In the genomic region with DNA sequence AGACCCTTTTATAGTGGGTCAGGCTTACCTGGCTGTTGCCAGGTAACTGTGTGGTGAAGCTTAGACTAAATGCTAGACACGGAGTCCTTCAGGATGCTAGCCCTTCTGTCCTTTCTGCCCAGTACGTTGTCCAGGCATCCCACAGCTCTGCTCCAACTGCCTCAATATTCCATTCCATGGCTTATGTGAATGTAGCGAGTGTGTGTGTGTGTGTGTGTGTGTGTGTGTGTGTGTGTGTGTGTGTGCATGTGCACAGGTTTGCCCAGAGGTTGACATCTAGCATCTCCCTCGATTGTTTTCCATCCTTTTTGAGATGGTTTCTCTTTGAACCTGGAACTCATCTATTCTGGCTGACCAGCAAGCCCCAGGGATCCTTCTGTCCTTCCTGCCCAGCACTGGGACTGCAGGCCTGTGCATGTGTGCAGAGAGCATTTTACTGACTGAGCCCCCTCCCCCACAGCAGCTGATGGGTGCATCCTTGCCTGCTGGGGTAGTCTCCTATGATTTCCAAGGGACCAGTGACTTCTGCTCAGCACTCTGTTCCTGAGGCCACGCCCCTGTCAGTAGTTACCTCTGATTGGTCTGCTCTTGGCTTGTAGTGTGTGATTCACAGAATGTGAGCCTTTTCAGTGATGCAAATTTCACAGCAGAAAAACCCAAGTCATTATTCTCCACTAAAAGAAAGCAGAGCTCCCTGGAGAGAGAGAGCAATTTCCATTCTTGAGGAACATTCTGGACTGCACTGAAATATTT, we compare ENCODE assay signal across 10 mouse cellular contexts. TPM values are rescaled to one million over a fixed set of nuclear protein-coding genes. Genes with fewer than 3 reads are reported as not detected.
DNase-seq lines count a peak whose midpoint lies in the region; ATAC-seq lines count a peak whose summit lies in the region.
"Had no signal": no experiment of that assay in that cellular context is flagged by ENCODE, and none has a peak within 500 bp of the region (broad histone marks: within the 10 kb centered on the region; RNA-seq: fewer than 3 reads in every experiment).

No protein-coding gene starts in this region.

- no peaks in the 10 kb centered on the region for H3K36me3 ChIP-seq in heart, embryonic 11.5 days (ENCODE audit: control insufficient read depth, insufficient read depth, low read length)
- H3K36me3 ChIP-seq in forebrain, embryonic 13.5 days (ENCODE audit: poor library complexity, severe bottlenecking) = no peaks in the 10 kb centered on the region
- H3K36me3 ChIP-seq in midbrain, embryonic 13.5 days = no peaks in the 10 kb centered on the region

- no peaks in the 10 kb centered on the region for H3K27me3 ChIP-seq in heart, embryonic 11.5 days (ENCODE audit: control insufficient read depth, insufficient read depth, low read length)
- no peaks in the 10 kb centered on the region for H3K27me3 ChIP-seq in forebrain, embryonic 13.5 days
- H3K27me3 ChIP-seq in midbrain, embryonic 13.5 days = no peaks in the 10 kb centered on the region

- H3K27ac ChIP-seq in heart, embryonic 11.5 days (ENCODE audit: low read depth, low read length) = no peak overlapping the region
- H3K27ac ChIP-seq in forebrain, embryonic 13.5 days = no peak overlapping the region
- no peak overlapping the region for H3K27ac ChIP-seq in midbrain, embryonic 13.5 days

- peak; percentile 6 to 15 for DNase-seq in heart, adult 9 months (ENCODE audit: low spot score in 2 of 2)
- peak; percentile 5 for DNase-seq in NIH3T3 (ENCODE audit: low read depth)
- DNase-seq in urinary bladder, postnatal 36 days (ENCODE audit: low spot score in 2 of 2) = no peak
- DNase-seq in lung, postnatal 10 days = no peak

- WGBS in heart, embryonic 11.5 days (ENCODE audit: insufficient replicate concordance) = 51% methylated on average over 5 of the region's 5 CpGs
- 57% methylated on average over 5 of the region's 5 CpGs for WGBS in forebrain, embryonic 13.5 days
- WGBS in midbrain, embryonic 13.5 days = 65% methylated on average over 5 of the region's 5 CpGs

- H3K4me1 ChIP-seq in heart, embryonic 11.5 days (ENCODE audit: control insufficient read depth, insufficient read depth, low read length) = no peaks in the 10 kb centered on the region
- H3K4me1 ChIP-seq in forebrain, embryonic 13.5 days = peaks cover 24% of the 10 kb centered on the region
- H3K4me1 ChIP-seq in midbrain, embryonic 13.5 days (replicated peaks) = peaks cover 22% of the 10 kb centered on the region

- no peak overlapping the region for H3K9ac ChIP-seq in heart, embryonic 11.5 days (ENCODE audit: low read depth, low read length)
- no peak overlapping the region for H3K9ac ChIP-seq in forebrain, embryonic 13.5 days
- no peak overlapping the region for H3K9ac ChIP-seq in midbrain, embryonic 13.5 days (replicated peaks)

- H3K4me2 ChIP-seq in heart, embryonic 11.5 days = no peak overlapping the region
- no peak overlapping the region for H3K4me2 ChIP-seq in forebrain, embryonic 13.5 days
- no peak overlapping the region for H3K4me2 ChIP-seq in midbrain, embryonic 13.5 days (replicated peaks)

- ATAC-seq in heart, embryonic 11.5 days (replicated peaks; ENCODE audit: insufficient number of reproducible peaks, low FRiP score, low TSS enrichment) = no peak
- peak; percentile 83 for ATAC-seq in forebrain, embryonic 13.5 days
- peak; percentile 74; the same call in 1 of the 2 replicates for ATAC-seq in midbrain, embryonic 13.5 days
- no peak for ATAC-seq in megakaryocyte, adult 5-6 weeks (ENCODE audit: poor library complexity, severe bottlenecking)

- H3K9me3 ChIP-seq in heart, embryonic 11.5 days (replicated peaks; ENCODE audit: control insufficient read depth, low read length) = no peaks in the 10 kb centered on the region
- H3K9me3 ChIP-seq in forebrain, embryonic 13.5 days (replicated peaks) = no peaks in the 10 kb centered on the region
- no peaks in the 10 kb centered on the region for H3K9me3 ChIP-seq in midbrain, embryonic 13.5 days

- H3K4me3 ChIP-seq in heart, embryonic 11.5 days (ENCODE audit: low read depth, low read length) = no peak overlapping the region
- H3K4me3 ChIP-seq in forebrain, embryonic 13.5 days = no peak overlapping the region
- H3K4me3 ChIP-seq in midbrain, embryonic 13.5 days (replicated peaks) = no peak overlapping the region

RNA-seq across cellular contexts. Expression of a gene that starts 33.2 kb away (rescaled TPM):
- polyA plus RNA-seq in heart, embryonic 11.5 days (2014; fragmentation: Nextera tagmentation; extraction: Ambion mirVana) = not detected in 2 replicates
- not detected in 2 replicates for polyA plus RNA-seq in forebrain, embryonic 13.5 days (2015; fragmentation: Nextera tagmentation; extraction: Ambion mirVana)
- polyA plus RNA-seq in midbrain, embryonic 13.5 days (2015; fragmentation: Nextera tagmentation; extraction: Ambion mirVana) = not detected in 2 replicates
- total RNA-seq in megakaryocyte, adult 5-6 weeks (2015) = not detected in 2 replicates
- total RNA-seq in megakaryocyte, adult 5-6 weeks (2017) = 0.11 TPM in 1 of 2 replicates, not detected in the other
- total RNA-seq: layer of hippocampus, postnatal 14 days had no signal

RNA-seq across cellular contexts. Expression of a gene that starts 48.5 kb away (rescaled TPM):
- polyA plus RNA-seq in heart, embryonic 11.5 days (2014; fragmentation: Nextera tagmentation; extraction: Ambion mirVana) = 24.0 and 27.2 TPM in 2 replicates
- polyA plus RNA-seq in forebrain, embryonic 13.5 days (2015; fragmentation: Nextera tagmentation; extraction: Ambion mirVana) = 20.5 and 22.3 TPM in 2 replicates
- 23.8 and 25.9 TPM in 2 replicates for polyA plus RNA-seq in midbrain, embryonic 13.5 days (2015; fragmentation: Nextera tagmentation; extraction: Ambion mirVana)
- total RNA-seq in megakaryocyte, adult 5-6 weeks (2015) = 9.5 TPM in 2 replicates
- 4.5 and 4.6 TPM in 2 replicates for total RNA-seq in megakaryocyte, adult 5-6 weeks (2017)

RNA-seq across cellular contexts. Expression of a gene that starts 52.1 kb away (rescaled TPM):
- not detected in 2 replicates for polyA plus RNA-seq in heart, embryonic 11.5 days (2014; fragmentation: Nextera tagmentation; extraction: Ambion mirVana)
- polyA plus RNA-seq in forebrain, embryonic 13.5 days (2015; fragmentation: Nextera tagmentation; extraction: Ambion mirVana) = 0.34 and 0.71 TPM in 2 replicates
- polyA plus RNA-seq in midbrain, embryonic 13.5 days (2015; fragmentation: Nextera tagmentation; extraction: Ambion mirVana) = 0.14 and 0.22 TPM in 2 replicates
- not detected in 2 replicates for total RNA-seq in megakaryocyte, adult 5-6 weeks (2015)
- total RNA-seq in megakaryocyte, adult 5-6 weeks (2017) = not detected in 2 replicates
- polyA plus RNA-seq: liver, embryonic 16.5 days had no signal

Comparison
In these comparisons a context has a peak if more than half of its experiments do, and no peak if none do; other contexts are left out.
1. DNase-seq: peak in heart, adult 9 months (2 of 2) and NIH3T3 (single experiment); none in urinary bladder, postnatal 36 days (0 of 2) and lung, postnatal 10 days (single experiment).
2. ATAC-seq: peak in forebrain, embryonic 13.5 days (single experiment) and midbrain, embryonic 13.5 days (single experiment); none in heart, embryonic 11.5 days (single experiment) and megakaryocyte, adult 5-6 weeks (single experiment).